Mouse (Mus musculus) embryonic facial prominence, embryonic 14.5 days (tissue): ENCODE measurements around the gene Zranb3. TPM values are rescaled to one million over a fixed set of nuclear protein-coding genes. Genes with fewer than 3 reads are reported as not detected.

Source experiments
- ATAC-seq: fragments of 200-750 bp; cut with Nextera tagmentation; 2 replicates; pipeline ENCODE4 v1.8.0; 2017; ENCODE audit warnings: low read depth, moderate number of reproducible peaks, moderate TSS enrichment
- DNase-seq: peaks from one replicate; pipeline ENCODE4 v3.0.0-alpha.2; 2015; ENCODE audit warnings: low spot score
- H3K27ac ChIP-seq: fragments of 300-500 bp; sonication (generic); replicated peaks from 2 replicates; pipeline ENCODE4 v1.5.1; 2014; ENCODE audit warnings: low read depth, mild to moderate bottlenecking, low read length, moderate library complexity
- H3K27me3 ChIP-seq: fragments of 300-500 bp; sonication (generic); replicated peaks from 2 replicates; pipeline ENCODE4 v1.6.1; 2014; ENCODE audit warnings: low read length; ENCODE audit not compliant: control insufficient read depth, insufficient read depth
- H3K36me3 ChIP-seq: fragments of 300-500 bp; sonication (generic); 2 replicates; pipeline ENCODE4 v1.6.1; 2014; ENCODE audit warnings: low read length, mixed read lengths; ENCODE audit not compliant: control insufficient read depth, insufficient read depth
- H3K4me1 ChIP-seq: fragments of 300-500 bp; sonication (generic); 2 replicates; pipeline ENCODE4 v1.6.1; 2014; ENCODE audit warnings: antibody characterized with exemption, low read length; ENCODE audit not compliant: control insufficient read depth, insufficient read depth
- H3K4me2 ChIP-seq: fragments of 300-500 bp; sonication (generic); 2 replicates; pipeline ENCODE4 v1.6.1; 2014; ENCODE audit warnings: low read depth, mild to moderate bottlenecking, low read length, moderate library complexity, mixed read lengths
- H3K4me3 ChIP-seq: fragments of 300-500 bp; sonication (generic); 2 replicates; pipeline ENCODE4 v1.5.1; 2014; ENCODE audit warnings: low read depth, mild to moderate bottlenecking, low read length
- H3K9ac ChIP-seq: fragments of 300-500 bp; sonication (generic); 2 replicates; pipeline ENCODE4 v1.6.1; 2014; ENCODE audit warnings: low read depth, mild to moderate bottlenecking, low read length, moderate library complexity, mixed read lengths
- H3K9me3 ChIP-seq: fragments of 300-500 bp; sonication (generic); 2 replicates; pipeline ENCODE4 v1.6.1; 2016; ENCODE audit warnings: low read length; ENCODE audit not compliant: control insufficient read depth
- WGBS: fragments of 180-500 bp; shearing (Covaris S2); extraction: QIAGEN DNeasy Blood & Tissue Kit; methylation state at CpG from one replicate; pipeline ENCODE4 v1.1.7; 2014; 5-methylcytosine and 5-hydroxymethylcytosine counted together
- polyA plus RNA-seq: library from polyadenylated mRNA; unstranded; fragments of >200 nt; fragmentation: Nextera tagmentation; extraction: Ambion mirVana; gene quantifications from 2 replicates; pipeline ENCODE4 v1.2.1, GENCODE M21; 2014

Gene Zranb3
- polyA plus RNA-seq, 1 experiment from 2014 or later = 6.1 TPM

GRCm38 (mm10) chr1:127989387-127989786 lies 113.5 kb downstream of the Zranb3 start:
- DNase-seq (no peak), ATAC-seq (no peak)
- no peak overlapping the region for H3K9ac ChIP-seq
- no peak overlapping the region for H3K27ac ChIP-seq
- 0 out of 2 replicates have a peak, but pooled peaks cover 6% of the 10 kb centered on the region for H3K36me3 ChIP-seq
- H3K27me3 ChIP-seq = no peaks in the 10 kb centered on the region
- no peaks in the 10 kb centered on the region for H3K9me3 ChIP-seq
- no peak overlapping the region for H3K4me3 ChIP-seq
- H3K4me2 ChIP-seq = no peak overlapping the region
- WGBS = 68% methylated on average over 4 of the region's 4 CpGs
- no peaks in the 10 kb centered on the region for H3K4me1 ChIP-seq

GRCm38 (mm10) chr1:127988246-127988645 lies 114.6 kb downstream of the Zranb3 start:
- 87% methylated on average over 3 of the region's 3 CpGs for WGBS
- ATAC-seq = no peak
- no peaks in the 10 kb centered on the region for H3K4me1 ChIP-seq

DNA sequence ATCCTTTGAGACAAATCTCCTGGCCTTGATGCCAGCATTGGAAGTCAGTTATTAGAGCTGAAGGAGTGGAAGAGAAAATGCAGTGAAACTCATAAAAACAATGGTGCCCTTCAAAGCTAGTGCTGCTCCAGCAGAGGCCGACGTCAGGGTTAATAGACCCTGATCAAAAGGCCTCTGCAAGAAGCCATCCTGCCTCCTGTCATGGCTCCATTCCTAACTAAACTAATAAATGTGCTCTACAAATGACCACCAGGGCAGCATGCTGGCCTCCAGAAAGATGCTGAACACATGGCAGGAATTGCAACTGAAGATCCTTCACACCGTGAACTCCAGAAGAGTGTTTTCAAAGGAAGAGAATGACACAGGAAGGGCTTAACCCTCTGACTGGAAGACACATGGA lies 117.5 kb downstream of the Zranb3 start:
- DNase-seq = peak; percentile 23
- no peaks in the 10 kb centered on the region for H3K27me3 ChIP-seq
- H3K27ac ChIP-seq = no peak overlapping the region
- 32% methylated on average over 3 of the region's 3 CpGs for WGBS
- H3K9ac ChIP-seq = no peak overlapping the region
- no peaks in the 10 kb centered on the region for H3K4me1 ChIP-seq
- H3K9me3 ChIP-seq = no peaks in the 10 kb centered on the region
- H3K36me3 ChIP-seq = no peaks in the 10 kb centered on the region
- ATAC-seq = no peak
- no peak overlapping the region for H3K4me3 ChIP-seq
- H3K4me2 ChIP-seq = no peak overlapping the region

More at GRCm38 (mm10) chr1:127988246-127988645, 114.6 kb downstream of the Zranb3 start:
- H3K27ac ChIP-seq = no peak overlapping the region
- no peak overlapping the region for H3K4me2 ChIP-seq
- H3K27me3 ChIP-seq = no peaks in the 10 kb centered on the region
- no peaks in the 10 kb centered on the region for H3K9me3 ChIP-seq
- 0 out of 2 replicates have a peak, but pooled peaks cover 6% of the 10 kb centered on the region for H3K36me3 ChIP-seq
- H3K9ac ChIP-seq = no peak overlapping the region
- H3K4me3 ChIP-seq = no peak overlapping the region
- DNase-seq = no peak

- no peak overlapping the region for H3K27ac ChIP-seq
- H3K4me3 ChIP-seq = no peak overlapping the region
- H3K9me3 ChIP-seq = no peaks in the 10 kb centered on the region
- H3K27me3 ChIP-seq = no peaks in the 10 kb centered on the region
- ATAC-seq (no peak), DNase-seq (no peak)
- 86% methylated on average over 5 of the region's 5 CpGs for WGBS
- no peaks in the 10 kb centered on the region for H3K4me1 ChIP-seq
- H3K4me2 ChIP-seq = no peak overlapping the region
- no peaks in the 10 kb centered on the region for H3K36me3 ChIP-seq
- no peak overlapping the region for H3K9ac ChIP-seq
These were observed 119.4 kb downstream of the Zranb3 start for GRCm38 (mm10) chr1:127983274-127983993.

- no peak overlapping the region for H3K27ac ChIP-seq
- no peaks in the 10 kb centered on the region for H3K9me3 ChIP-seq
- DNase-seq = no peak
- H3K27me3 ChIP-seq = no peaks in the 10 kb centered on the region
- 80% methylated on average over 3 of the region's 3 CpGs for WGBS
- no peaks in the 10 kb centered on the region for H3K4me1 ChIP-seq
- no peak overlapping the region for H3K4me2 ChIP-seq
- peak; percentile 67; the same call in 1 of the 2 replicates for ATAC-seq
- no peak overlapping the region for H3K9ac ChIP-seq
- H3K4me3 ChIP-seq = no peak overlapping the region
- H3K36me3 ChIP-seq = no peaks in the 10 kb centered on the region
These were observed 120.6 kb downstream of the Zranb3 start for GRCm38 (mm10) chr1:127982268-127982667.

GRCm38 (mm10) chr1:127980911-127981559 lies 121.8 kb downstream of the Zranb3 start:
- H3K4me3 ChIP-seq = no peak overlapping the region
- ATAC-seq (no peak), DNase-seq (peak; percentile 59)
- H3K9me3 ChIP-seq = no peaks in the 10 kb centered on the region
- no peaks in the 10 kb centered on the region for H3K27me3 ChIP-seq
- no peaks in the 10 kb centered on the region for H3K36me3 ChIP-seq
- no peak overlapping the region for H3K9ac ChIP-seq
- H3K4me2 ChIP-seq = no peak overlapping the region
- WGBS = 51% methylated on average over 2 of the region's 2 CpGs
- H3K4me1 ChIP-seq = no peaks in the 10 kb centered on the region
- H3K27ac ChIP-seq = peak overlapping the region; percentile 13; the same call in 1 of the 2 replicates

GRCm38 (mm10) chr1:127978125-127978524 lies 124.7 kb downstream of the Zranb3 start:
- Histone ChIP-seq H3K36me3 (no peaks in the 10 kb centered on the region), H3K9ac (no peak overlapping the region), H3K4me3 (no peak overlapping the region), H3K4me1 (no peaks in the 10 kb centered on the region), H3K27me3 (no peaks in the 10 kb centered on the region), H3K9me3 (no peaks in the 10 kb centered on the region), H3K4me2 (no peak overlapping the region), H3K27ac (no peak overlapping the region)
- DNase-seq = no peak
- WGBS = 81% methylated on average over 1 of the region's 1 CpGs
- ATAC-seq = no peak

DNA sequence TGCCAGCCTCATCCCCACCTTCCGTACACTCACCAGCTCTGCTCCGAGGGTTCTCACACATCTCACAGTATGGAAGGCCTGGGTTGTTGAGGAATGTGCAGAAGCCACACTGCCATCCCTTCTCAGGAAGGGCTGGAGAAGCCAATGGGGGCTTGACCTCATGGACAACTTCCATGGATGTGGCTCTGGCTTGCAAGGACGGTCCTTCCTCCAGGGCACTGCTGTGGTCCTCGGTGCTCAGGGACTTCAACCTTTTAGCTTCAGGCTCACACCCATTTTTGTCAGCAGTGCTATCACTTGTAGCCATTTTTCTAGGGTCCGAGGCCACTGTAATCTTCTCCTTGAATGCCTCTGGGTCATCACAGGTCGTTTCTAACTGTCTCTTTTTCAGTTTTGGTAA lies 126.7 kb downstream of the Zranb3 start:
- no peak overlapping the region for H3K9ac ChIP-seq
- DNase-seq = no peak

More for the DNA sequence above, 126.7 kb downstream of the Zranb3 start:
- H3K9me3 ChIP-seq = no peaks in the 10 kb centered on the region
- no peaks in the 10 kb centered on the region for H3K27me3 ChIP-seq
- no peaks in the 10 kb centered on the region for H3K36me3 ChIP-seq
- H3K27ac ChIP-seq = no peak overlapping the region
- no peaks in the 10 kb centered on the region for H3K4me1 ChIP-seq
- 83% methylated on average over 6 of the region's 6 CpGs for whole genome bisulfite sequencing
- no peak overlapping the region for H3K4me3 ChIP-seq
- ATAC-seq = no peak
- no peak overlapping the region for H3K4me2 ChIP-seq
